Mouse (Mus musculus) forebrain, embryonic 15.5 days (tissue): ENCODE data around the gene Cct8. TPM values are rescaled to one million over a fixed set of nuclear protein-coding genes. Genes with fewer than 3 reads are reported as not detected.
"Not testable (repeated sequence)": the region's sequence is repeated elsewhere in the genome, so short reads cannot be mapped to it uniquely, and the experiment has no call there.

Experiments used
- ATAC-seq: fragments of 200-750 bp; cut with Nextera tagmentation; replicated peaks from 2 replicates; pipeline ENCODE4 v1.8.0; 2017; ENCODE audit warnings: mild to moderate bottlenecking, moderate TSS enrichment, moderate library complexity
- H3K27ac ChIP-seq: fragments of 300-500 bp; sonication (generic); replicated peaks from 2 replicates; pipeline ENCODE4 v1.5.1; 2015; ENCODE audit warnings: mild to moderate bottlenecking, inconsistent platforms
- H3K27me3 ChIP-seq: fragments of 300-500 bp; sonication (generic); 2 replicates; pipeline ENCODE4 v1.6.1; 2015; ENCODE audit warnings: inconsistent platforms
- H3K36me3 ChIP-seq: fragments of 300-500 bp; sonication (generic); 2 replicates; pipeline ENCODE4 v1.6.1; 2015; ENCODE audit warnings: mild to moderate bottlenecking, inconsistent platforms
- H3K4me1 ChIP-seq: fragments of 300-500 bp; sonication (generic); 2 replicates; pipeline ENCODE4 v1.6.1; 2015; ENCODE audit warnings: inconsistent platforms
- H3K4me2 ChIP-seq: fragments of 300-500 bp; sonication (generic); replicated peaks from 2 replicates; pipeline ENCODE4 v1.6.1; 2015; ENCODE audit warnings: mild to moderate bottlenecking, inconsistent platforms
- H3K4me3 ChIP-seq: fragments of 300-500 bp; sonication (generic); 2 replicates; pipeline ENCODE4 v1.5.1; 2015; ENCODE audit warnings: mild to moderate bottlenecking, inconsistent platforms
- H3K9ac ChIP-seq: fragments of 300-500 bp; sonication (generic); replicated peaks from 2 replicates; pipeline ENCODE4 v1.6.1; 2015; ENCODE audit warnings: mild to moderate bottlenecking, inconsistent platforms
- H3K9me3 ChIP-seq: fragments of 300-500 bp; sonication (generic); 2 replicates; pipeline ENCODE4 v1.6.1; 2016; ENCODE audit warnings: inconsistent platforms
- WGBS: fragments of 180-500 bp; shearing (Covaris S2); methylation state at CpG from one replicate; pipeline ENCODE4 v1.1.7; 2015; ENCODE audit warnings: mixed read lengths; 5-methylcytosine and 5-hydroxymethylcytosine counted together
- polyA plus RNA-seq: library from polyadenylated mRNA; unstranded; fragments of >200 nt; fragmentation: Nextera tagmentation; extraction: Ambion mirVana; gene quantifications from 2 replicates; pipeline ENCODE4 v1.2.1, GENCODE M21; 2015

The Cct8 gene
- polyA plus RNA-seq, 1 experiment from 2014 or later, result 454 TPM

GRCm38 (mm10) chr16:87492191-87492792 lies 3.4 kb downstream of the Cct8 start:
- Histone ChIP-seq H3K4me1 (peaks cover 19% of the 10 kb centered on the region), H3K36me3 (peaks cover 67% of the 10 kb centered on the region)
- not testable (repeated sequence) for H3K9ac ChIP-seq, H3K27me3 ChIP-seq, H3K9me3 ChIP-seq, ATAC-seq, H3K4me2 ChIP-seq, H3K4me3 ChIP-seq, H3K27ac ChIP-seq
- whole genome bisulfite sequencing, result 95% methylated on average over 12 of the region's 12 CpGs

- no peak overlapping the region for H3K27ac ChIP-seq
- peaks cover 97% of the 10 kb centered on the region for H3K36me3 ChIP-seq
- no peak overlapping the region for H3K4me2 ChIP-seq
- no peak for ATAC-seq
- no peaks in the 10 kb centered on the region for H3K4me1 ChIP-seq
- 85% methylated on average over 2 of the region's 2 CpGs for WGBS
- H3K9me3 ChIP-seq, result no peaks in the 10 kb centered on the region
- H3K4me3 ChIP-seq, result no peak overlapping the region
- no peaks in the 10 kb centered on the region for H3K27me3 ChIP-seq
- no peak overlapping the region for H3K9ac ChIP-seq
Measured at GRCm38 (mm10) chr16:87488605-87489004, 7.1 kb downstream of the Cct8 start.

DNA sequence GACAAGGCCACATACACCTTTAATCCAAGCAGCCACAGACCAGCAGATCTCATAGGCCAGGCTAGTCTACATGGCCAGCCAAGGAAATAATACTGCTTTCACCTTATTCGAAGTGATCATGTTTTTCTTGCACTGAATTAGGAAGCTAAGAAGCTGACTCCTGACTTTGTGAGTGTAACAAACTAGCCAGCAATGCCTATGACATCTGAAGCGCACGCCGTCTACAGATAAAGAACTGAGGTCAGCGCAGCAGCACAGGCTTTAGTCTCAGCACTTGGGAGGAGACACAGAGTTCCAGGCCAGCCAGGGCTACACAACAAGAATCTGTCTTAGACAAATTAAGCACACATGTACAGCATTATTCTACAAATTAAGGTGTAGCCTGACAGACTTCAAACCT lies 8.9 kb downstream of the Cct8 start:
- no peak overlapping the region for H3K4me2 ChIP-seq
- H3K27me3 ChIP-seq, result no peaks in the 10 kb centered on the region
- no peak for ATAC-seq
- WGBS, result 98% methylated on average over 5 of the region's 5 CpGs
- no peak overlapping the region for H3K4me3 ChIP-seq
- no peaks in the 10 kb centered on the region for H3K9me3 ChIP-seq
- H3K9ac ChIP-seq, result no peak overlapping the region
- H3K36me3 ChIP-seq, result peaks cover 93% of the 10 kb centered on the region
- no peaks in the 10 kb centered on the region for H3K4me1 ChIP-seq
- no peak overlapping the region for H3K27ac ChIP-seq

DNA sequence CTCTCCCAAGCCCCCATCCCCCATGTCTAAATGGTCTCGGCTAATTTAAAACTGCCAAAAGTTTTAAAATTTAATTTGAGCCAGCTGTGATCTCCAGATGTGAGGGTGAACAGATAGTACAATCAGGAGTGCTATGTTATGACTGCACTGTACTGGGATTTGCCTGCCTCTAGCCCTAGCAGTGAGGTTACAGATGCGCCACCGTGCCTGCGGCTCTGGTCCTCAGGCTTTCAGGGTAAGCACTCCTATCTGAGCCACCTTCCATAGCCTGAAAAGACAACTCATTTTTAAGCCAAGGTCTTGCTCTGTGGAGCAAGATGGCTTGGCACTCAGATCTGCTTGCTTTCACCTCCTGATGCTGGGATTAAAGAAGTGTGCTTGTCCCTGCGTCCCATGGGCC lies 11.3 kb downstream of the Cct8 start:
- no peak overlapping the region for H3K9ac ChIP-seq
- no peaks in the 10 kb centered on the region for H3K4me1 ChIP-seq
- H3K27ac ChIP-seq, result no peak overlapping the region
- peaks cover 84% of the 10 kb centered on the region for H3K36me3 ChIP-seq
- no peak for ATAC-seq
- H3K9me3 ChIP-seq, result no peaks in the 10 kb centered on the region
- H3K4me3 ChIP-seq, result no peak overlapping the region
- H3K4me2 ChIP-seq, result no peak overlapping the region
- no peaks in the 10 kb centered on the region for H3K27me3 ChIP-seq
- WGBS, result 96% methylated on average over 5 of the region's 5 CpGs

DNA sequence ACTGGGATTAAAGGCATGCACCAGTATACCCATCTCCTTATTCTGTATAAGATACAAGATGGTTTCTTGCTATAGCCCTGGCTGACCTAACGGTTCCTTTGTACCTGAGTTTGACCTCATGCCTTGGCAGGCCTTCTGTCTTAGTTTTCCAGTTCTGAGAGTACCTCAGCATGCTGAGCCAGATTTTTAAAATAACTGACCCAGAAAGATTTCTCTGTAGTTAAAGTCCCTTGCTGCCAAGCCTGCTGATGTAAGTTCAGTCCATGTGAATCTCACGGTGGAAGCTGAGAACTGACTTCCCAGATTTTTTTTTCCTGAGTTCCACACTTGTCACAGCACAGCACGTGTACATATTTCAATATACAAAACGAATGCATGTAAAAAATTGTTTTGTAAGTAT lies 25.1 kb downstream of the Cct8 start:
- Histone ChIP-seq H3K27me3 (no peaks in the 10 kb centered on the region), H3K4me1 (no peaks in the 10 kb centered on the region), H3K4me2 (no peak overlapping the region), H3K27ac (no peak overlapping the region), H3K9me3 (no peaks in the 10 kb centered on the region), H3K36me3 (peaks cover 80% of the 10 kb centered on the region), H3K4me3 (no peak overlapping the region), H3K9ac (no peak overlapping the region)
- 92% methylated on average over 4 of the region's 4 CpGs for WGBS
- ATAC-seq, result no peak

- Histone ChIP-seq H3K4me2 (no peak overlapping the region), H3K36me3 (peaks cover 25% of the 10 kb centered on the region; the same call in 1 of the 2 replicates), H3K27me3 (no peaks in the 10 kb centered on the region), H3K4me1 (peaks cover 22% of the 10 kb centered on the region), H3K9me3 (no peaks in the 10 kb centered on the region), H3K27ac (no peak overlapping the region), H3K9ac (no peak overlapping the region), H3K4me3 (no peak overlapping the region)
- 96% methylated on average over 3 of the region's 3 CpGs for WGBS
- no peak for ATAC-seq
Measured at GRCm38 (mm10) chr16:87458752-87459151, 36.9 kb downstream of the Cct8 start.

DNA sequence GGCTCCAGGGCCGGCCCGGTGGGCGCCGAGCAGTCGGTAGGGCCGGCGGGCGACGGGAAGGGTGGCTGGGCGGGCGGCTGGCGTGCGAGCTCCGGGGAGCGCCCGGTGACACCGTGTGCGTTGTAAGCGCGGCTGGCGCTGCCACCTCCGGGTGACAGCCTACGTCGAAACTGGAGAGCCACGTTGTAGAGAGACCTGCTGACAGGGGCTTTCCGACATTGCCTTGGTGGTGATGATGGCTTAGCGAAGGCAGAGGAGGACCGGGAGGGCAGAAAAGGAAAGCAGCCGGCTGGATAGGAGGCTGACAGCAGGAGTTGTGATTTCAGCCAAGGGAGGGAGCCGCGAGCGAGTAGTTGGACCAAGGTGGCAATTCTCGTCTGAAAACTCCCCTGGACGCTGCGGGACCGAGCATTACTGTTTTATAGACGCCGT lies 40.5 kb downstream of the Cct8 start:
- Histone ChIP-seq H3K4me1 (peaks cover 22% of the 10 kb centered on the region), H3K36me3 (peaks cover under 1% of the 10 kb centered on the region; the same call in 1 of the 2 replicates), H3K9me3 (no peaks in the 10 kb centered on the region), H3K27ac (peak overlapping the region; percentile 76), H3K4me2 (peak overlapping the region; percentile 89), H3K4me3 (peak overlapping the region; percentile 86), H3K27me3 (0 out of 2 replicates have a peak, but pooled peaks cover 2% of the 10 kb centered on the region), H3K9ac (peak overlapping the region; percentile 89)
- under 1% methylated on average over 38 of the region's 38 CpGs for WGBS
- ATAC-seq, result no peak; the same call in 1 of the 2 replicates

GRCm38 (mm10) chr16:87454419-87455179 lies 41.1 kb downstream of the Cct8 start, which contains the start of gene Usp16:
Gene Usp16, plus strand, starts transcription at chr16:87454703.
- ATAC-seq, result peak; percentile 99
- Histone ChIP-seq H3K9me3 (no peaks in the 10 kb centered on the region), H3K27me3 (0 out of 2 replicates have a peak, but pooled peaks cover 2% of the 10 kb centered on the region)

GRCm38 (mm10) chr16:87453226-87453625 lies 42.4 kb downstream of the Cct8 start:
- no peak for ATAC-seq
- Histone ChIP-seq H3K4me3 (no peak overlapping the region), H3K36me3 (no peaks in the 10 kb centered on the region), H3K4me1 (peaks cover 22% of the 10 kb centered on the region), H3K9ac (no peak overlapping the region), H3K27ac (no peak overlapping the region), H3K4me2 (no peak overlapping the region), H3K27me3 (0 out of 2 replicates have a peak, but pooled peaks cover 2% of the 10 kb centered on the region), H3K9me3 (no peaks in the 10 kb centered on the region)
- WGBS, result 87% methylated on average over 2 of the region's 2 CpGs

More at GRCm38 (mm10) chr16:87454419-87455179, 41.1 kb downstream of the Cct8 start, which contains the start of gene Usp16:
- Histone ChIP-seq H3K4me3 (peak within 1 kb of the TSS; percentile 86), H3K9ac (peak within 1 kb of the TSS; percentile 89), H3K36me3 (no peaks in the 10 kb centered on the region), H3K27ac (peak within 1 kb of the TSS; percentile 76), H3K4me2 (peak within 1 kb of the TSS; percentile 89), H3K4me1 (peaks cover 22% of the 10 kb centered on the region)
- 8% methylated on average over 45 of the region's 45 CpGs for WGBS

- H3K27ac ChIP-seq, result no peak overlapping the region
- H3K9ac ChIP-seq, result no peak overlapping the region
- 0 out of 2 replicates have a peak, but pooled peaks cover 4% of the 10 kb centered on the region for H3K27me3 ChIP-seq
- no peaks in the 10 kb centered on the region for H3K9me3 ChIP-seq
- WGBS, result 96% methylated on average over 3 of the region's 3 CpGs
- no peak overlapping the region for H3K4me2 ChIP-seq
- H3K4me3 ChIP-seq, result no peak overlapping the region
- no peaks in the 10 kb centered on the region for H3K36me3 ChIP-seq
- ATAC-seq, result no peak
- peaks cover 7% of the 10 kb centered on the region for H3K4me1 ChIP-seq
Measured at GRCm38 (mm10) chr16:87445528-87445927, 50.1 kb downstream of the Cct8 start.

DNA sequence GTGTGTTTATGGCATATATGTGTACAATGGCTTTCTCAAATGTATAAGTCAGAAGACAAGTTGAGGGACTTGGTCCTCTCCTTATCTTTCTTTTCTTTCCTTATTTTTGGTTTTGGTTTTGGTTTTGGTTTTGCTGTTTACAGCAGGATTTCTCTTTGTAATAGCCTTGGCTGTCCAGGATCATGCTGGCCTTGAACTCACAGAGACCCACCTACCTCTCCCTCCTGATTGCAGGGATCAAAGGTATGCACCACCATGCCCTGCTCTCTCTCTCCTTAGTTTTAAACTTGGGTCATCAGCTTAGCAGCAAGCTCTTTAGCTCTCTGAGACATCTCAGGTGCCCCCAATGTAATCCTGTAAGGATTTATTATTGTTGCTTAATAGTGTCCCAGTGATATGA lies 50.6 kb downstream of the Cct8 start:
- Histone ChIP-seq H3K36me3 (no peaks in the 10 kb centered on the region), H3K9me3 (no peaks in the 10 kb centered on the region), H3K4me3 (no peak overlapping the region), H3K9ac (no peak overlapping the region), H3K27me3 (0 out of 2 replicates have a peak, but pooled peaks cover 4% of the 10 kb centered on the region), H3K27ac (no peak overlapping the region), H3K4me1 (peaks cover 7% of the 10 kb centered on the region), H3K4me2 (no peak overlapping the region)
- ATAC-seq, result no peak

- H3K4me2 ChIP-seq, result no peak overlapping the region
- no peak overlapping the region for H3K27ac ChIP-seq
- H3K9ac ChIP-seq, result no peak overlapping the region
- ATAC-seq, result no peak
- no peak overlapping the region for H3K4me3 ChIP-seq
- peaks cover 11% of the 10 kb centered on the region for H3K4me1 ChIP-seq
- no peaks in the 10 kb centered on the region for H3K36me3 ChIP-seq
- H3K27me3 ChIP-seq, result 0 out of 2 replicates have a peak, but pooled peaks cover 4% of the 10 kb centered on the region
- WGBS, result 56% methylated on average over 1 of the region's 1 CpGs
- H3K9me3 ChIP-seq, result no peaks in the 10 kb centered on the region
Measured at GRCm38 (mm10) chr16:87444071-87444470, 51.6 kb downstream of the Cct8 start.
